Mouse (Mus musculus): ENCODE data around the gene Lrrc19.

- TF ChIP-seq CTCF (IDR thresholded peaks at IDR 0.05; ENCODE audit: low read depth) (no peak), EP300 (IDR thresholded peaks at IDR 0.05; ENCODE audit: low read depth) (peak; percentile 94)
Measured at GRCm38 (mm10) chr4:94613972-94614626, 35.8 kb downstream of the Lrrc19 start, which contains the start of gene Ift74.

Data from heart, postnatal 0 days (tissue).